Mouse (Mus musculus): ENCODE data around the gene Zfp983. TPM values are rescaled to one million over a fixed set of nuclear protein-coding genes. Genes with fewer than 3 reads are reported as not detected.
"Not testable (repeated sequence)": the region's sequence is repeated elsewhere in the genome, so short reads cannot be mapped to it uniquely, and the experiment has no call there.

Gene Zfp983
- 0.05 and 0.10 TPM in 2 replicates for polyA plus RNA-seq (2012)

DNA sequence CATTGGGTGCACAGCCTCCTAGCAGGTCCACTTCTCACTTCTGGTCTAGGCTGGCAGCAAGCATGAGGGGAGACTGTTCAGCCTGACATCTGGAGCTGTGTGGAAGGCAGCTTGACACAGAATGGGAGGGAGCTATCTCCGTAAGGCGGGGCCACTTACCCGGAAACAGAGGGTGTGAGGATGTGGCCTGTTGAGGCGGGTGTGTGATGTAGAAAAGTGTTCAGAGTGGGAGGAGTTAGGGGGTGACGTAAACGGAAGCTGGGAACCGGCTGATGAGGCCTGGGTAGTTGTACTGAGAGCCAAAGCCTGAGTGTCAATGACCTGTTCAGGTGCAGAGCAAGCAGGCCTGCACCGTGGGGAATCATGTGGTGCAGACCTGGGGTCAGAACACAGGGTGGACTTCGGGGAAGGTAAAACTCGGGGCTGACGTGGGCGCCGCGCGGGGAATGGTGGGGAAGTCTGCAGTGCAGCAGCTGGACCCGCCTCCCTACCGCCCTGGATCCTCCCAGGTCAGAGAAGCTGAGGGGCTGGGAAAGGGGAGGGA lies at the start of gene Zfp983:
Gene Zfp983, plus strand, starts transcription at position 261 of the 544 bp plus-strand sequence.
- not testable (repeated sequence) for H3K9me3 ChIP-seq (ENCODE audit: control insufficient read depth, low read length); H3K36me3 ChIP-seq (ENCODE audit: control insufficient read depth); H3K27me3 ChIP-seq (ENCODE audit: control insufficient read depth)
- Histone ChIP-seq H3K4me3 (replicated peaks) (peak within 1 kb of the TSS; percentile 65), H3K4me1 (ENCODE audit: control insufficient read depth) (peaks cover 33% of the 10 kb centered on the region)

DNA sequence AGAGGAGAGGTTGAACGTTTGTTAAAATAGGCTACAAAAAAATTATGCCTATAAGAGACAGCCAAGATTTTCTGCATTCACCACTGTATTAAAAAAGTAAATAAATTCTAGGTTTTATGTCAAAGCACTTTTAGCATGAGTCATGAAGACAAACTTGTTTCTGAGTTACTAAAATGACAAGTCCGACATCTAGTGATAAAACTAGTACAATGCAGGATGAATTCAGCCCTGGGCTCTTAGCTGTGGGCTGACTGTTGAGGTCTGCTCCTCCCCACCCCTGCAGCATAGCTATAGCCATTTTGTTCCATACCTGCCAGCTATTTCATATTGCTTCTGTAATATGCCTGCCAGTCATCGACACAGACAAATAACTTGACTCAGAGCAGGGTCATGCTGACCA lies 34.1 kb upstream of the Zfp983 start:
- H3K4me3 ChIP-seq (replicated peaks): no peak overlapping the region
- H3K9me3 ChIP-seq (ENCODE audit: control insufficient read depth, low read length): peaks cover 8% of the 10 kb centered on the region
- TF ChIP-seq TAL1 (IDR thresholded peaks at IDR 0.05; ENCODE audit: low read length): no peak
- no peak for TF ChIP-seq GATA1 (IDR thresholded peaks at IDR 0.05; ENCODE audit: low read length)

DNA sequence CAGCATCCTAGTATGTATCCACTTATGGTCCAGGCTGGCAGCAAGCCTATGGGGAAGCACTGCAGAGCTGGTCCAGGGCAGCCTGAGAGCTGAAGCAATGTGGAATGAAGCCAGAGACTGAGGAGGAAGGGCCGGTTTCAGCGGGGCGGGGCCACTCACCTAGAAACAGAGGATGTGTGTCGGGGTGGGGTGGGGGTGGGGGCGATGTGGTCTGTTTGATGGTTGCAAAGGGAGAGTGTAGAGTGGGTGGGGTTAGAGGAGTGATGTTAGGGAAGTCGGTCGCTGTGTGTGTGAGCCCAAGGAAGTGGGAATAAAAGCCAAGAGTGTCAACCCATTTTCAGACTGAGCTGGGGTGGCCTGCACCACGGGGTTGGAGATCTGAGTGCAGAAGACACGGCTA lies 33.1 kb upstream of the Zfp983 start:
- Histone ChIP-seq H3K4me1 (ENCODE audit: control insufficient read depth) (peaks cover 26% of the 10 kb centered on the region), H3K27me3 (ENCODE audit: control insufficient read depth) (0 out of 2 replicates have a peak, but pooled peaks cover 2% of the 10 kb centered on the region), H3K36me3 (ENCODE audit: control insufficient read depth) (no peaks in the 10 kb centered on the region; the same call in 1 of the 2 replicates), H3K4me3 (replicated peaks) (no peak overlapping the region), H3K9me3 (ENCODE audit: control insufficient read depth, low read length) (peaks cover 8% of the 10 kb centered on the region)
- no peak for TF ChIP-seq GATA1 (IDR thresholded peaks at IDR 0.05; ENCODE audit: low read length)
- TF ChIP-seq TAL1 (IDR thresholded peaks at IDR 0.05; ENCODE audit: low read length): no peak

More for the DNA sequence above, 34.1 kb upstream of the Zfp983 start:
- H3K27me3 ChIP-seq (ENCODE audit: control insufficient read depth): 0 out of 2 replicates have a peak, but pooled peaks cover 2% of the 10 kb centered on the region
- H3K36me3 ChIP-seq (ENCODE audit: control insufficient read depth): no peaks in the 10 kb centered on the region; the same call in 1 of the 2 replicates
- peaks cover 26% of the 10 kb centered on the region for H3K4me1 ChIP-seq (ENCODE audit: control insufficient read depth)

DNA sequence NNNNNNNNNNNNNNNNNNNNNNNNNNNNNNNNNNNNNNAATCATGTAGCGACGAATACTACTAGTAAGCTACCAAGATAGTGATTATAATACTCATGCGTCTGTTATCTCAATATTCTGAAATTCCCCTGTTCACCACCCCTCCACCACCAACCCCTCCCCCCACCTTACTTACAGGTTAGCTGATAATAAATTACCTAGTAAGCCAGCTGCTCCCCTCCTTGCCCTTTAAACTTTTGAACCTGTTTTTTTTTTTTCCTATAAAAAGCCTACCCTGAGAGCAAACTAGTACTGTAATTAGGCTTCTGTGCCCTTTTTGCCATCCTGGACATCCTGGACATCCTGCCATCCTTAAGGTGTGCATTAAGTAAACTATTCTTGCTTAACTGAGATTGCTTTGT lies 26.8 kb upstream of the Zfp983 start:
- no peaks in the 10 kb centered on the region for H3K36me3 ChIP-seq (ENCODE audit: control insufficient read depth)
- H3K9me3 ChIP-seq (ENCODE audit: control insufficient read depth, low read length): no peaks in the 10 kb centered on the region
- peak; percentile 36; the same call in 1 of the 3 replicates for TF ChIP-seq TAL1 (IDR thresholded peaks at IDR 0.05; ENCODE audit: low read length)
- TF ChIP-seq GATA1 (IDR thresholded peaks at IDR 0.05; ENCODE audit: low read length): no peak
- H3K4me3 ChIP-seq (replicated peaks): no peak overlapping the region
- H3K4me1 ChIP-seq (ENCODE audit: control insufficient read depth): peaks cover 23% of the 10 kb centered on the region
- no peaks in the 10 kb centered on the region; the same call in 1 of the 2 replicates for H3K27me3 ChIP-seq (ENCODE audit: control insufficient read depth)

DNA sequence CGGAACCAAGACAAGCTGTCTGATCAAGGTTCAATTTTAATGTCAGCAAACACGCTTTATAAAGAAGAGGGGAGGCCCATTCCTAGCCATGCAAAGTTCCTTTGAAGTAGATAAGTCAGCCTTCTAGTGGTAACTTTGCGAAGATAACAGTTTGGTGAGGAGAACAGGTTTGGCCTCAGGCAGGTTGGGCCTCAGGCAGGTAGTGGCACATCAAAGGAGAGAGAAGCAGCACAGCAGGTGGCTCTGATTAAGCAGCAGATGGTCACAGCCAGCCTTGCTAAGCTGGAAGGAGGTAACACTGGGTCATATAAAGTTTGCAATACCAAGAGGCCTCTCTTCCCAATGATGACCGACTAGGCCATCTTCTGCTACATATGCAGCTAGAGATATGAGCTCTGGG lies 14.7 kb upstream of the Zfp983 start:
- not testable (repeated sequence) for H3K4me1 ChIP-seq (ENCODE audit: control insufficient read depth); H3K27me3 ChIP-seq (ENCODE audit: control insufficient read depth); H3K9me3 ChIP-seq (ENCODE audit: control insufficient read depth, low read length)

DNA sequence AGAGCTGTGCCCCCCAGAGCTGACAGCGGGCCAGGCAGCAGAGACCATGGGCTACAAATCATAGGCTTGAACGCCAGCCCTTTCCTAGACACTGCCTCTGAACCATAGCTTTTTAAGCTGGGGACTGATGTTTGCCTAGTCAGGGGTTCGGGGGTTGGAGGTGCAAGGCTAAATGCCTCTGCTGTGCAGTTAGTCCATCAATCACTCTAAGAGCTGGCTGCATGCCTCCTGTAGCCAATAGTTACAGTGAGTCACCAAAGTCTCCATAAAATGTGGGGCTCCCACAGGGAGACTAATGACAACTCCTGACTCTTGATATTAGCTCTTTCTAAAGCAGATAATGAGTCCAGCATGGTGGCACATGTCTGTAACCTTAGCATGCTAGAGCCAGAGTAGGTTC lies 1.6 kb upstream of the Zfp983 start:
- Histone ChIP-seq H3K4me3 (replicated peaks) (no peak overlapping the region), H3K27me3 (ENCODE audit: control insufficient read depth) (no peaks in the 10 kb centered on the region), H3K36me3 (ENCODE audit: control insufficient read depth) (peaks cover 8% of the 10 kb centered on the region), H3K9me3 (ENCODE audit: control insufficient read depth, low read length) (peaks cover 4% of the 10 kb centered on the region; the same call in 1 of the 2 replicates), H3K4me1 (ENCODE audit: control insufficient read depth) (peaks cover 33% of the 10 kb centered on the region)
- no peak for TF ChIP-seq TAL1 (IDR thresholded peaks at IDR 0.05; ENCODE audit: low read length)
- TF ChIP-seq GATA1 (IDR thresholded peaks at IDR 0.05; ENCODE audit: low read length): no peak

More for the DNA sequence above, 14.7 kb upstream of the Zfp983 start:
- not testable (repeated sequence) for H3K36me3 ChIP-seq (ENCODE audit: control insufficient read depth); H3K4me3 ChIP-seq (replicated peaks)

DNA sequence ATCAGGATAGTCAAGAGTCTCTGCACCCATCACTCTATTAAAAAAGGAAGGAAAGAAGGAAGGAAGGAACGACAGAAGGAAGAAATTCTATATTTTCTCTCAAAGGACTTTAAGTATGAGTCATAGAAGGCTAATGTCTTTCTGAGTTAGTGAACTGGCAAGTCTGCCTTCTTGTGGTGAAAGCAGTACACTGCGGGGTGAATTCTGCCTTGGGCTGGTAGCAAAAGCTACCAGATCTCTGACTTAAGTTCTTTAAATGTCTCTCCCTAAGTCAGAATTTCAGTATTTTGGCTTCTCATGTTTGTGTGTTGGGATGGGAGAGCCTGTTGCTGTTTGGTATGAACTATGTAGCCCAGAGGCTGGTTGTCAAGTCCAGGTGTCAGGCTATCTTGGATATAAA lies 488 bp upstream of the Zfp983 start:
- H3K4me1 ChIP-seq (ENCODE audit: control insufficient read depth): peaks cover 33% of the 10 kb centered on the region

DNA sequence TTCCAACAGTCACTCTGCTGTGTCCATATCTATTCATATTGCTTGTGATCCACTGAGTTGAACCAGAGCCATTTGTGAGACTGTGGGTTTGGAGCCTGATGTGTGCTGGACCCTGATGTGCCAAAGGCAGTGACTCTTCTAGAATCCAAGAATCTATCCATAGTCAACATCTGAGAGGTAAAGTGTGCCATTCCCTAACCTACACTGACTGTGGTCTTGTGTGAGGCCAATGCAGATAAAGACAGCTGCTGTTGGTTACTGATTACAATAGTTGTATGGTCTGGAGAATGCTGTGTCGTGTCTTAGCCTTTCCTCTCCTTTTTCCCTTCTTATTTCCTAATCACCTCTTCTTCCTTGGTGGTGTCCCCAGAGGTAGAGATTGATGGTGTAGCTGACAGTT lies 28.4 kb downstream of the Zfp983 start:
- Histone ChIP-seq H3K36me3 (ENCODE audit: control insufficient read depth) (peaks cover 11% of the 10 kb centered on the region), H3K4me3 (replicated peaks) (peak overlapping the region; percentile 67), H3K4me1 (ENCODE audit: control insufficient read depth) (peaks cover 33% of the 10 kb centered on the region)
- TF ChIP-seq TAL1 (IDR thresholded peaks at IDR 0.05; ENCODE audit: low read length): peak; percentile 72
- TF ChIP-seq GATA1 (IDR thresholded peaks at IDR 0.05; ENCODE audit: low read length): peak; percentile 75
- H3K27me3 ChIP-seq (ENCODE audit: control insufficient read depth); H3K9me3 ChIP-seq (ENCODE audit: control insufficient read depth, low read length): not testable (repeated sequence)

More for the DNA sequence above, 488 bp upstream of the Zfp983 start:
- Histone ChIP-seq H3K27me3 (ENCODE audit: control insufficient read depth) (no peaks in the 10 kb centered on the region), H3K36me3 (ENCODE audit: control insufficient read depth) (peaks cover 8% of the 10 kb centered on the region), H3K9me3 (ENCODE audit: control insufficient read depth, low read length) (peaks cover 3% of the 10 kb centered on the region; the same call in 1 of the 2 replicates), H3K4me3 (replicated peaks) (peak overlapping the region; percentile 65)
- TF ChIP-seq GATA1 (IDR thresholded peaks at IDR 0.05; ENCODE audit: low read length): no peak
- TF ChIP-seq TAL1 (IDR thresholded peaks at IDR 0.05; ENCODE audit: low read length): no peak

DNA sequence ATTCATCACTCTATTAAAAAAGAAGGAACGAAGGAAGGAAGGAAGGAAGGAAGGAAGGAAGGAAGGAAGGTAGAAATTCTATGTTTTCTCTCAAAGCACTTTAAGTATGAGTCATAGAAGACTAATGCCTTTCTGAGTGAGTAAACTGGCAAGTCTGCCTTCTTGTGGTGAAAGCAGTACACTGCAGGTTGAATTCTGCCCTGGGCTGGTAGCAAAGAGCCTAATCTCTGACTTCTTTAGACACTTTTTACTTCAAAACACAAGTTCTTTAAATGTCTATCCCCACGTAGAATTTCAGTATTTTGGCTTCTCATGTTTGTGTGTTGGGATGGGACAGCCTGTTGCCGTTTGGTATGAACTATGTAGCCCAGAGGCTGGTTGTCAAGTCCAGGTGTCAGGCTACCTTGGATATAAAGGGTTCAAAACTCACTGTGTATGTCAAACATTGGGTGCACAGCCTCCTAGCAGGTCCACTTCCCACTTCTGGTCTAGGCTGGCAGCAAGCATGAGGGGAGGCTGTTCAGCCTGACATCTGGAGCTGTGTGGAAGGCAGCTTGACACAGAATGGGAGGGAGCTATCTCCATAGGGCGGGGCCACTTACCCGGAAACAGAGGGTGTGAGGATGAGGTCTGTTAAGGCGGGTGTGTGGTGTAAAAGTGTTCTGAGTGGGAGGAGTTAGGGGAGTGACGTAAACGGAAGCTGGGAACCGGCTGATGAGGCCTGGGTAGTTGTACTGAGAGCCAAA lies 29.0 kb downstream of the Zfp983 start:
- H3K4me1 ChIP-seq (ENCODE audit: control insufficient read depth): peaks cover 37% of the 10 kb centered on the region

DNA sequence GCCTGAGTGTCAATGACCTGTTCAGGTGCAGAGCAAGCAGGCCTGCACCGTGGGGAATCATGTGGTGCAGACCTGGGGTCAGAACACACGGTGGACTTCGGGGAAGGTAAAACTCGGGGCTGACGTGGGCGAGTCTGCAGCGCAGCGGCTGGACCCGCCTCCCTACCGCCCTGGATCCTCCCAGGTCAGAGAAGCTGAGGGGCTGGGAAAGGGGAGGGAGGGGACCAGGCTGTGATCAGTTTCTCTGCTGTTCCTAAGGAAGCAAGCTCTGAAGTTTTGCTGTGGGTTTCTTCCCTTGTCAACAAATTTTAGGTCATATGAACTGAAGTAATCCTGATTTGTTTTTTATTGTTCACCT lies 29.6 kb downstream of the Zfp983 start:
- H3K9me3 ChIP-seq (ENCODE audit: control insufficient read depth, low read length); H3K27me3 ChIP-seq (ENCODE audit: control insufficient read depth): not testable (repeated sequence)
- H3K4me1 ChIP-seq (ENCODE audit: control insufficient read depth): peaks cover 41% of the 10 kb centered on the region
- peaks cover 21% of the 10 kb centered on the region for H3K36me3 ChIP-seq (ENCODE audit: control insufficient read depth)
- H3K4me3 ChIP-seq (replicated peaks): peak overlapping the region; percentile 67

More for the DNA sequence above, 29.0 kb downstream of the Zfp983 start:
- no peaks in the 10 kb centered on the region for H3K9me3 ChIP-seq (ENCODE audit: control insufficient read depth, low read length)
- peak overlapping the region; percentile 67 for H3K4me3 ChIP-seq (replicated peaks)
- peaks cover 15% of the 10 kb centered on the region for H3K36me3 ChIP-seq (ENCODE audit: control insufficient read depth)
- H3K27me3 ChIP-seq (ENCODE audit: control insufficient read depth): no peaks in the 10 kb centered on the region
- TF ChIP-seq GATA1 (IDR thresholded peaks at IDR 0.05; ENCODE audit: low read length) (no peak), TAL1 (IDR thresholded peaks at IDR 0.05; ENCODE audit: low read length) (no peak)
